Mouse (Mus musculus) megakaryocyte-erythroid progenitor cell, adult 5-6 weeks (primary cell): ENCODE measurements around the gene Dixdc1. TPM values are rescaled to one million over a fixed set of nuclear protein-coding genes. Genes with fewer than 3 reads are reported as not detected.
A peak's percentile ranks its signal among the peaks of the same experiment; 100 is the strongest.
"Not testable (repeated sequence)": the region's sequence is repeated elsewhere in the genome, so short reads cannot be mapped to it uniquely, and the experiment has no call there.

ENCODE experiments used
- ATAC-seq: replicated peaks from 2 replicates; pipeline ENCODE4 v1.8.0; 2016; ENCODE audit warnings: mild to moderate bottlenecking, inconsistent platforms; ENCODE audit not compliant: severe bottlenecking, poor library complexity, low FRiP score, low TSS enrichment
- total RNA-seq, 2 experiments: library from RNA; stranded (forward) in 1 of 2; stranded (reverse) in 1 of 2; fragments of 200-1000, 215-1000 nt in 1 of 2; fragments of >200 nt in 1 of 2; fragmentation: Nextera tagmentation in 1 of 2; gene quantifications; 2 replicates each; pipeline ENCODE4 v1.2.3; 2014 to 2017

Dixdc1 gene
- total RNA-seq, 2 experiments from 2014 or later = not detected

DNA sequence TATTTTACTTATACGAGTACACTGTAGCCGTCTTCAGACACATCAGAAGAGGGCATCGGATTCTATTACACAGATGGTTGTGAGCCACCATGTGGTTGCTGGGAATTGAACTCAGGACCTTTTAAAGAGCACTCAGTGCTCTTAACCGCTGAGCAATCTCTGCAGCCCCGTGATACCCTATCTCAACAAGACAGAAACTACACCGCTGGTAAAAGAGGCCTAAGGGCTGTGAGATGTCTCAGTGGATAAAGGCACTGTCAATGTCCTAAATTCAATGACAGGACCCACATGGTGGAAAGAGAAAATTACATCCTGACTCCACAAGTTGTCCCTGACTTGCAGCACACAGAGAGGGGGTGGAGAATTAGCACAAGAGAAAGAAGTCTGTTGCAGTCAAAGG is 72.9 kb downstream of the Dixdc1 start:
- no peak for ATAC-seq

DNA sequence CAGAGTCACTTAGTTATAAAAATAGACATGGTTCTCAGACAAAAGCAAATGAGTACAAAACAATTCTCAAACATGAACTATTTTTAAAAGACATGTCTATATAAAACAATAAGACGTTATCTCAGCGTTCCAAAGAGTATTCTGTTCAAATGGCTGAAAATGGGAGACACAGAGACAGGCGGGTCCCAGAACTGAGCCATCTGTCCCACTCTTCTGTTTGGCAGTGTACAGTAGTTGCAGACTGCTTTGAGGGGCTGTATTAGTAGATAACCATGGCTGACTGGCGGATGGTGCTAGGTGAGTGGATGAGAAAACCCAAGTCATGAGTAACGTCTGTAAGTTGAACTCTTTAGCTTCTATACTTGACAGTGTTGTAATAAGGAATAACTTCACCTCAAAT is 74.5 kb downstream of the Dixdc1 start:
- ATAC-seq = no peak

DNA sequence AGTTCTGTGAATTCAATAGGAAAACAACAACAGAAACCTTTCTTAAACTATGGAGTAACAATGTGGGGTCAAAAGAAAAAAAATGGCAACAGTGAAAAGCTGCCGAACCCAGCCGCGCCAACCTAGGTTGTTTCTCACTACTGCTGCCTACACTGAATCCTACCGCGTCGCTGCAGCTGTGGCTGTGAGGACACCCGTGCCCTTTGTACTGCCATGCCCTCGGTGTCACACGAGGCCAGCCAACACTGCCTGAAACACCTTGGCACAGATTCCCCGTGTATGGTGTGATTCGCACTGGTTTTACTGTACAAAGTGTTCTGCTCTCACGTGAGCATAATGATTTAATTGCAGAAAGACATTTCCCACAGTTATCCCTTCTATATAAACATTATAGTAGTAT is 78.9 kb downstream of the Dixdc1 start:
- no peak for ATAC-seq

DNA sequence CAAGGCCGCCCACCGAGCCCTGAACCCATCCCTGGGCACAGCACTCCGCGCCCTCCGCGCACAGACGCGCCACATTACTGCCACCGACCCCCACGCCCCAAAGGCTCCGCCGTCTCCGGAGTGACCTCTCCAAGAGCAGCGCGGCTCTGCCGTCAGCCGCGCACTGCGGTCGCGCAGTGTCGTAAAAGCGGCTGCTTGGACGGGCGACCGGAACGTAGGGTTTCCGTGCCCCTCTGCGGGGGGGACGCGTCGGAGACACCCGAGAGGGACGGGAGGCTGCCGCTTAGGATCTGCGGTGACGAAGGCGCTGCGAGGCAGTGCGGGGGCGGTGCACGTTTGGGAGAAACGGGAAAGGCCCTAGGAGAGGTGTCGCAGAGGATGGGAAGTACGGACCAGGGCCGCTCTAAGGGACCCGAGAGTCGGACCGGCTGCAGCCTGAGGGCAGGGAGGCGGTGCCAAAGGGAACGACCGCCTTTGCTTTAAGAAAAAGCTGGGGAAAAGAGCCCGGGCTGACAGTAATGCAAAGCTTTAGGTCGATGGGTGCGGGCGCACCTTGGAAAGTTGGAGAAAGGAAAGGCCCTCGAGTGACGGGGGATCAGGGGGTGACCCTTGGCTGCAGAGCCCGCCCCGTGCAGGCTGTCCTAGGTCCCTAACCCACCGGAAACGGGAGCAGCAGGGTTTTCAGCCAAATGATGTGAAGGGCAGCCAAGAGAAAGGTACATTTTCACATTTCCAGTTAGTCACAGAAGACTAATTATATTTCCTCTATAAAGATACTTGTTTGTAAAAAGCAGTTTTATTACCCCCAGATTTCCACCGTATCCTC is 79.7 kb downstream of the Dixdc1 start, which contains the start of gene Dlat:
Gene Dlat (minus strand): TSS at position 389 of the 826 bp plus-strand sequence.
- peak; percentile 89 for ATAC-seq

DNA sequence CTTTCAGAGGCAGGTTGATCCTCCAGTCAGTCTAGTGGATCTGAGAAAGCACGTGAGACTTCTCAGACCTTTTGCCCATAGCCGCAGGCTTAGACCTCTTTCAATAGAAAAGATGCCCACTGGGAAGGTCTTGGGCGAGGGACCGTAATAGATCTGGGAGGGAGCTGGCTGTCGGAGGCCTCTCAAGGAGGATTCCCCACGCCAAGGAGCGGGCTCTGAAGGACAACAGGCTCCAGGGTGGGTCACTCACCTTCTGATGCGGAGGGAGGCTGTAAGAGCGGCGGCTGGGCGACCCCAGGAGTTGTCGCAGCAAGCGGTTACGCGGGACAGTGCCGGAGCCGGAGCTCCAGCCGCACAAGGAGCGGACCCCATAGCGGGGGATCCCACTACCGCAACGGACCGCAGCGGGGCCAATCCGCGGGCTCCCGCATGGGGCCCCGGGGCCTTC is 80.4 kb downstream of the Dixdc1 start:
- ATAC-seq = peak; percentile 15

DNA sequence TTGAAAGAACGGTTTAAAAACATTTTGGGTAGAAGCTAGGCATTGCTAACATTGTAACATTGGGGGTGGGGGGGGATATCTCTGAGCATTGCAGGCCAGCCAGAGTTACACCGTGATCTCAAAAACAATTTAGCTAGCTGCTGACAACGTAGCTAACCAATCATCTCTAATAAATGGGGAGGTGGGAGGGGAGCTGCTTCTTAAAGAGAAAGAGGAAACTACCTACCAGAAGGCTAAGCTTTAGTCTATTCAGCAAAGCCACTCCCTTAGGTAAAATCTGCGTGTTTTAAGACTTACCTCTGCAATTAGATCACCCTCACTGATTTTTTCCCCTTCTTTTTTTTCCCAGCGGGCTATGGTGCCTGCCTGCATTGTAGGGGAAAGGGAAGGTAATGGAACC is 80.9 kb downstream of the Dixdc1 start:
- ATAC-seq = peak; percentile 4; the same call in 1 of the 2 replicates

DNA sequence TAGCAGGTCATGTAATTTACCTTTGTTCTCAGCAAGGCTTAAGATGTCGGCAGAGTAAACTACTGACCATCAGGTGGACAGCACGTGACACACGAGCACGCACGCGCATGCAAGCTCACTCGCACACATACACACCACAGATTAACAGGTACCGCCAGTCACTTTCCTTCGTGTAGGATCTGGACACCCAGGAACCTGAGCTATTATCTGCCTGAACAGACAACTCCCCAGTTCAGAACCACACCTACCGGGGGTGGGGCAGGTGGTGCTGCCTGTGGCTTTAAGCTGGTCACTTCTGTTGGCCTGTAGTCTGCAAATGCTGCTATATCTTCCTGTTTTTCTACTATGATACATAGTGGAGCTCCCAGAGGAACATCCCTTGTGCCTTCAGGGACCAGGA is 88.8 kb downstream of the Dixdc1 start:
- ATAC-seq = peak; percentile 92

DNA sequence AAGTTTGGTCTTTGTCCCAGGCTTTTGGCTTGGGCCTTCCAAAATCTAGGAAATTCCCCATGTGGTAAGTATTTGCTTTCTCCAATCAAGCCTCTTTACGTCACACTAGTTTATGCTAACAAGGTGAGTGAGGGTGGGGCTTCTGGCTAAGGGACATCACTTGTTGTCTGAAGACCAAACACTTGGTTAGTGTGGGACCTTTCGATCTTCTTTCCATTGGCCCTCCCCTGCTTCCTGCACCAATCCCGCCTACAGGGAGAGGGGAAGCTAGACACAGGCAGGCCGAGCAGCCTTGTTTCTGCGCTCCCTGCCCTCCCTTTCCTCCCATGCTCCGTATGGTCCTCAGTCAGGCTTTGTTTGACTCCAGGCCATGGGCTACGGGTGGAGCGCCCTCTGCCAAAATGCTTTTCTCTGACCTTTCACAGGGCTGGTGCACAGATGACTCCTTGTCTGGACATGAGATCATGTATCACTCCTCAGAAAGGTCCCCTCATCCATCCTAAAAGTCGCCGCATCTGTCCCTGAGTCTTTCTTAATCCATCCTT is 92.4 kb downstream of the Dixdc1 start:
- no peak for ATAC-seq

DNA sequence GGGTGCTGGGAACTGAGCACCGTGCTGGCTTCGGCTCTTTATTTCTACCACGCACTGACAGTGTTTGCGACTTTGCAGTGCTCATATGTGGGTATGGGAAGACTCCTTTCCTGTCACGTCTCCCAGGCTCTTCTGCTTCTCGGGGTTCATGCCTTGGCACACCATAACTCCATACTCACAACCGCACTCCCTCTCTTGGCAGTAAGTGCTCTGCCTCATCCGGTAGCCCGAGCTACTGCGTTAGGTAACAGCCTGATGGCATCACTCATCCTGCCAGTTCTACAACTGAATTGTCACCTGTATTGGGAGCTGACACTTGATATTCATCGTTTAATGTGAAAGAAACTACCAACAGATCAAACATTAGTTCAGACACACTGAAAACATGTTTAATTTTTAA is 105.0 kb downstream of the Dixdc1 start:
- ATAC-seq = no peak

DNA sequence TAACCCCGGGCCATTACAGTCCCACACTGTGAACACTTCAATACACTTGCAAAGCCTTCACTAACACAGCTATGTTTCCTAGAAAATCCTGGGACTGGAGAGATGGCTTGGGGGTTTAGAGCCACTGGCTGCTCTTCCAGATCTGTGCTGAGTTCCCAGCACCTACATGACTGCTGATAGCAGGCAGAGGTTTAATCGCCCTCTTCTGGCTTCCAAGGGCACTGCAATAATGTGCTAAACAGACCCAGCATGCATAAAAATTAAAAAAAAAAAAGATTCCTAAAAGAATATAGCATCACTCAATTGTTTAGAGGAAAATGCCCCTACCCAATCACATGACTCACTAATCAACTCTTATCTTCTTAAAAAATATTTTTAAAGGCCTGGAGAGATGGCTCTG is 106.3 kb downstream of the Dixdc1 start:
- ATAC-seq = peak; percentile 77; the same call in 1 of the 2 replicates

DNA sequence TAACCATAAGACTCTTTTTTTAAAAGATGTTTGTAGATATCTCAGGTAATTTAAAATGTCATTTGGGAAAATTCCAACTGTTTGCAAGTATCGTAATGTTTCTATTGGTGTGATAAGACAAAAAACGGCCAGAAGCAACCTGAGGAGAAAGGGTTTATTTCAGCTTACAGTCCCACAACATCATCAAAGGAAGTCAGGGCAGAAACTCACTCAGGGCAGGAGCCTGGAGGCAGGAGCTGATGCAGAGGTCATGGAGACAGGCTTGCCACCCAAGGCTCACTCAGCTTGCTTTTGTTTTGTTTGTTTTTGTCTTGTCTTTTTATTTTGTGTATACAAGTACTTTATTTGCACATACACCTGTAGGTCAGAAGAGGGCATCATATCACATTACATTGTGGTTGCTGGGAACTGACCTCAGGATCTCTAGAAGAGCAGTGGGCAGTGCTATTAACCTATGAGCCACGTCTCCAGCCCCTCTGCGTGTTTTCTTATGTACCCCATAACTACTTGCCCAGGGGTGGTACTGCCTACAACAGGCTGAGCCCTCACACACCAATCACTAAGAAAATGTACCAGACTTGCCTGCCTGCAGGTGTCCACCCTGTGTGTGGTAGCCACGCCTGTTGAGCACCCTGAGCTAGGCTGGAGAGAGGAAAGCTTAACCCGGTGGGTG is 107.2 kb downstream of the Dixdc1 start:
- ATAC-seq = 0 out of 2 replicates have a peak, but pooled peaks have one; percentile 41

DNA sequence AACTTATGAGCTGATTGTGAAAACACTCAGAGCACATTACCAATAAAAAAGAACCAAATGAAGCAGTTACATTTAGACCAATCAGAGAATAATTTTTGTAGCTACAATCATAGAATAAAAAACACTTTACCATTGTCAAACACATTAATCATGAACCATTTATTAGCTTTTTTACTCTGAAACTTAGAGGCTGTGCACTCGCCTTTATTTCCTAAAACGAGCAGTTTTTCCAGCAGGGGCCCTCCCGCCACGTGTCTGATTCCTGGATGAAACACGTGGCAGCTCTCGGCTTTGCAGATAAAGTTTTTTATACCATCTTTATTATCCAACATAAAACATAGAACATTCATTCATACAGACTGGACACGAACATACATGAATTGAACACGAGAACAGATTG is 108.4 kb downstream of the Dixdc1 start:
- not testable (repeated sequence) for ATAC-seq

DNA sequence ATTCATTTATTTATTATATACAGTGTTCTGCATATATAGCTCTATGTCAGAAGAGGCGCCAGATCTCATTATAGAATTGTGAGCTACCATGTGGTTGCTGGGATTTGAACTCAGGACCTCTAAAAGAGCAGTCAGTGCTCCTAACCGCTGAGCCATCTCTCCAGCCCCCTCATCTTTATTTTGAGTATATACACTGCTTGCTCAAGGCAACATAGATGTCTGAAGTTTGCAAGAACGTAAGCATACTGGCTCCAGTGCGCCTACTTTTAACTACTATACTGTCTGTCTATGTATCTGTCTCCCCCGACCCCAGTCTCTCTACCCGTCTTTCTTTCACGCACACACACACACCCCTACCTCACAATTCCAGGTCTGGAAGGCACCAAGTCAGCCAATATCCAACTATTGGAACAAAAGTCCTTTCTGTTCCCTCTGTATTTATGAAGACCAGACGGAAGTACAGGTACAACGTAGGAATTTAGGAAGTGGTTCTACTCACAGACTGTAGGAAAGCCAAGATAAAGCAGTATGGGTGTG is 121.5 kb downstream of the Dixdc1 start:
- ATAC-seq = no peak

DNA sequence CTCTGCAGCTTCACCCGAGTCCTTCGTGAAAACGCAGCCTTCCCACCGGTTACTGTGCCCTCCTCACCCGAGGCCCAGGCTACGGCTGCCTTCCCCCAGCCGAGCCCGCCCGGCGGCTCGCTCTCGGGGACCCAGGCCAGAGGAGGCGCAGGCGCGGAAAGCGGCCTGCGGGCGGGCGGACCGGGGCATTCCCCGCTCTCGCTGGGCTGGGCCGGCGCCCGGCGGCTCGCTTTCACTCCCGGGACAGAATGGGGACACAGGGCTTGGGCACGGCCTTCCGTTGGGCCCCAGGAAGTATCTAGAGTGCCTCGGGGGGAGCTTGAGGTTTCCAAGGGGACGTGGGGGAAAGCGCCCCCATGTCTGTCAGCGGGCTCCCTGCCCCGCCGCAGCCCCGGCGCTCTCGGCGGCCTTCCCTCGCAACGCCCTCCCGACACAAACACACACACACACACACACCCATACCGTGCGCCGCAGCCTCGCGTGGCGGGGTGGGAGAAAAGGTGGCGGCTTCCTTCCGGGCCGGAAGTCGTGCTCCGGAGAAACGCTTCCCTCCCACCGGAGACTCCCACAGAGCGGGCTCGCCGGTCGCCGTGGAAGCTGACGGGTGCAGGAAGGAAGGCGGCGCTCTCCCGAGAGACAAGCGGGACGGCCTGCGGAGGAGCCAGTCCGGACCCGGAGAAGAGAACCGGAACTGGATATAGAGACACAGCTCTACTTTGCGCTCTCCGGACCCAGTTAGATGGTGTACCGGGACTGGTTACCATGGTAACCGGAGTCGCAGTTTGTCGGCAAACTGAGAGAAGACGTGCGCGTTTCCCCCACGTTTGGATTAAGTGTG is 122.3 kb downstream of the Dixdc1 start, which contains the start of the genes Pih1d2 and Nkapd1:
Gene Pih1d2 (plus strand): TSS at position 556 of the 838 bp plus-strand sequence.
Gene Nkapd1 (minus strand): TSS at position 699 of the 838 bp plus-strand sequence.
- peak; percentile 92 for ATAC-seq

DNA sequence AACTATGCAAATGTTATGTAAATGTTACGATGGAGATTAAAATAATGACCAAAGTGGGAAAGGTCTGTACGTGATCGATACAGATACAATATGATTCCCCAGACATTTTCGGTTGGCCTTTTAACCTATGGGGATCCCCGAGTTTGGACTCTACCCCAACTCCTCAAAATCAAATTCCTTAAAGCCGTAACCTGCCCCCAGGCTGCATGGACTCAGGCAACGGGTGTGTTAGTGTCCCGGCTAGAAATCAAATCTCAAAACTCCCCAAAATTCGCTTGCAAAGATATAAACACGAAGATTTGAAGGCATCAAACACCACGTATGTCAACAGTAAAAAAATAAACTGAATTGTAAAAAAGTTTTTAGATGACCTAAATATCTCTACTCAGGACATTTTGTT is 123.2 kb downstream of the Dixdc1 start:
- no peak for ATAC-seq
